ENCODE assay signal across 8 mouse cellular contexts in the genomic region with DNA sequence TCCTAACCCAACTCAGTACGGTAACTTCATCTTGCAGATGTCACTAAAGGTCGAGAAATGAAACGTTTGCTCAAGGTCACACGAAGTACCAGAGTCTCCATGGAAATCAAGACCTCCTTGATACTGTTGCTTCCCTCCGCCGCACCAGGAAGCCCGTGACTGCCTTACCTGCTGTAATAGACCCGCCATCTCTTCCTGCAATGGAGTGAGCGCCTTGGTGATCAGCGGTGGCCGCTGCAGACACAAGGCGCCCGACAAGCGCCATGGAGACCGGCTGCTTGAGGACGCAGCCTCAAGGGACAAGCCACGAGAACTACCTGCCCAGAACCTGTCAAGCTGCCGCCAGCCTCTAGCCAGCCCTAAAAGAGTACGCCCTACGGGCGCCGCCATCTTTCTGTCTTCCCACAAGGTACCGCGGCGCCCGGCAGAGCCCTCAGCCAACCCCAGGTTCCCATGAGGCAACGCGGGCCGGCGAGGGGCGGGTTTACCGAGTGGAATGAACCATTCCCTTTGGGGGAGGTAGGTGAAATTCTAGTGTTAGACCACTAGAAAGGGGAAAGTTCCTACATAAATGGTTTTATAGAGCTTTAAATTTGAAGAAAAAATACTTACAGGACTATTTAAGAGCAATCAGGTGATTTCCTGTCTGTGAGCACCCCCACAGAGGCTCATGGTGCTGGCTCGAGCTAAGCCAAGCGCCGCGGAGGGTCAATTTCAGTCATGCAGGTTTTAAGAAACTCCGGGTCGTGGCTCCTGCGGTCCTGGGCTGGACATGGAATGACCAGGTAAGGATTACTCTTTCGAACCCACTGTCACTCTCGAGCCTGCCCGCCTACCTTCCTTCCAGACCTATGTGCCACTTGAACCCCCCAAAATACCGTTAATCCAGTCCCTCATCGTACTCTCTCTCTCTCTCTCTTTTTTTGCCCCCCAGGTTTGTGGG. TPM values are rescaled to one million over a fixed set of nuclear protein-coding genes. Genes with fewer than 3 reads are reported as not detected.
DNase-seq lines count a peak whose midpoint lies in the region; ATAC-seq and TF ChIP-seq lines count a peak whose summit lies in the region.

A gene (plus strand): TSS at position 481 of the 943 bp plus-strand sequence.
A gene (minus strand): TSS at position 893 of the 943 bp plus-strand sequence.

- in situ Hi-C loops in ES-E14 (cut with MboI; ENCODE audit: low sequenced_read_pairs in 2 of 2, unreplicated experiment in 2 of 2) = loop anchor here in 1 of 2 experiments (10.0 kb wide), 1 partner anchor 112 kb away; a partner anchor contains a TSS

- ATAC-seq in forebrain, embryonic 16.5 days = peak; percentile 99
- ATAC-seq in lung, embryonic 14.5 days (ENCODE audit: insufficient read depth) = peak; percentile 99

- H3K9me3 ChIP-seq in ES-E14 (ENCODE audit: control insufficient read depth, insufficient read depth, low read depth, low read length) = no peaks in the 10 kb centered on the region
- no peaks in the 10 kb centered on the region for H3K9me3 ChIP-seq in forebrain, embryonic 16.5 days (ENCODE audit: control insufficient read depth, low read length)
- no peaks in the 10 kb centered on the region for H3K9me3 ChIP-seq in lung, embryonic 14.5 days (ENCODE audit: low read depth, low read length)

- H3K36me3 ChIP-seq in ES-E14 (ENCODE audit: control insufficient read depth, insufficient read depth, low read length, poor library complexity, severe bottlenecking) = peaks cover 14% of the 10 kb centered on the region
- peaks cover 13% of the 10 kb centered on the region for H3K36me3 ChIP-seq in forebrain, embryonic 16.5 days (ENCODE audit: control insufficient read depth, insufficient read depth)
- peaks cover 33% of the 10 kb centered on the region for H3K36me3 ChIP-seq in lung, embryonic 14.5 days (ENCODE audit: insufficient read depth)
- H3K36me3 ChIP-seq in thymus, adult 2 months (ENCODE audit: control insufficient read depth, insufficient read depth, low read length) = peaks cover 21% of the 10 kb centered on the region

- peak within 1 kb of the TSS; percentile 89 for H3K9ac ChIP-seq in ES-E14 (ENCODE audit: insufficient read depth, low read depth, low read length, poor library complexity, severe bottlenecking)
- H3K9ac ChIP-seq in forebrain, embryonic 16.5 days (replicated peaks; ENCODE audit: low read depth, low read length) = peak within 1 kb of the TSS; percentile 63
- H3K9ac ChIP-seq in lung, embryonic 14.5 days = peak within 1 kb of the TSS; percentile 68

- TF ChIP-seq CTCF in layer of hippocampus, adult 2 months (conservative IDR thresholded peaks at IDR 0.05) = no peak
- TF ChIP-seq CTCF in lung, embryonic 14.5 days (IDR thresholded peaks at IDR 0.05; ENCODE audit: low read depth) = no peak
- no peak for TF ChIP-seq CTCF in olfactory bulb, adult 2 months (IDR thresholded peaks at IDR 0.05; ENCODE audit: insufficient read depth, low read depth, low read length)
- TF ChIP-seq CTCF in thymus, adult 2 months (IDR thresholded peaks at IDR 0.05; ENCODE audit: borderline replicate concordance, control insufficient read depth, extremely low read depth, insufficient read depth, low read length, poor library complexity) = 0 out of 2 replicates have a peak, but pooled peaks have one; percentile 20

- intact Hi-C loops in heart, postnatal 36 days (cut with DNase I) = no loop called here

- H3K27ac ChIP-seq in ES-E14 (ENCODE audit: insufficient read depth, low read depth, low read length, poor library complexity, severe bottlenecking) = no peak within 1 kb of the TSS
- H3K27ac ChIP-seq in forebrain, embryonic 16.5 days (ENCODE audit: low read length) = 0 out of 2 replicates have a peak within 1 kb of the TSS, but pooled peaks have one; percentile 58
- H3K27ac ChIP-seq in layer of hippocampus, adult 2 months = peak within 1 kb of the TSS; percentile 99
- 0 out of 2 replicates have a peak within 1 kb of the TSS, but pooled peaks have one; percentile 37 for H3K27ac ChIP-seq in lung, embryonic 14.5 days (ENCODE audit: low read depth)
- H3K27ac ChIP-seq in olfactory bulb, adult 2 months (ENCODE audit: insufficient read depth, low read depth, low read length) = no peak within 1 kb of the TSS
- peak within 1 kb of the TSS; percentile 20; the same call in 1 of the 2 replicates for H3K27ac ChIP-seq in thymus, adult 2 months (ENCODE audit: control insufficient read depth, insufficient read depth, low read length)

- H3K4me2 ChIP-seq in forebrain, embryonic 16.5 days (ENCODE audit: low read length) = peak within 1 kb of the TSS; percentile 81
- peak within 1 kb of the TSS; percentile 79 for H3K4me2 ChIP-seq in lung, embryonic 14.5 days

- WGBS in forebrain, embryonic 16.5 days = under 1% methylated on average over 44 of the region's 44 CpGs
- under 1% methylated on average over 44 of the region's 44 CpGs for WGBS in lung, embryonic 14.5 days
- under 1% methylated on average over 44 of the region's 44 CpGs for WGBS in olfactory bulb, adult 2 months
- under 1% methylated on average over 44 of the region's 44 CpGs for WGBS in thymus, adult 2 months

- DNase-seq in ES-E14 (ENCODE audit: low read depth, low spot score) = peak; percentile 72
- peak; percentile 84 for DNase-seq in cerebellum, adult 11-12 months
- peak; percentile 84 to 87 for DNase-seq in heart, postnatal 36 days
- peak; percentile 87 to 88 for DNase-seq in layer of hippocampus, adult 2 months (ENCODE audit: low spot score in 2 of 2)
- DNase-seq in lung, embryonic 14.5 days = peak; percentile 94
- DNase-seq in thymus, adult 2 months = peak; percentile 83

- no peaks in the 10 kb centered on the region for H3K27me3 ChIP-seq in forebrain, embryonic 16.5 days (replicated peaks; ENCODE audit: control insufficient read depth, insufficient read depth, low read length)
- H3K27me3 ChIP-seq in lung, embryonic 14.5 days (ENCODE audit: insufficient read depth, low read length) = no peaks in the 10 kb centered on the region
- H3K27me3 ChIP-seq in thymus, adult 2 months (ENCODE audit: control insufficient read depth, insufficient read depth, low read length) = no peaks in the 10 kb centered on the region

- H3K4me3 ChIP-seq in ES-E14 (ENCODE audit: insufficient read depth in 1 of 2, low read depth in 1 of 2, low read length in 2 of 2, poor library complexity in 1 of 2, severe bottlenecking in 1 of 2) = peak within 1 kb of the TSS; percentile 84 to 86
- peak within 1 kb of the TSS; percentile 80 for H3K4me3 ChIP-seq in forebrain, embryonic 16.5 days (replicated peaks; ENCODE audit: low read length)
- peak within 1 kb of the TSS; percentile 85 for H3K4me3 ChIP-seq in layer of hippocampus, adult 2 months
- H3K4me3 ChIP-seq in lung, embryonic 14.5 days (ENCODE audit: low read depth, low read length) = peak within 1 kb of the TSS; percentile 93
- peak within 1 kb of the TSS; percentile 83 for H3K4me3 ChIP-seq in olfactory bulb, adult 2 months (ENCODE audit: insufficient read depth, low read depth, low read length)
- H3K4me3 ChIP-seq in thymus, adult 2 months (ENCODE audit: control insufficient read depth, insufficient read depth, low read length) = peak within 1 kb of the TSS; percentile 83

- TF ChIP-seq POLR2A in olfactory bulb, adult 2 months (IDR thresholded peaks at IDR 0.05; ENCODE audit: insufficient read depth, low read depth, low read length) = peak; percentile 42
- peak; percentile 38; the same call in 1 of the 2 replicates for TF ChIP-seq POLR2A in thymus, adult 2 months (IDR thresholded peaks at IDR 0.05; ENCODE audit: control insufficient read depth, extremely low read depth, insufficient read depth, low read length, poor library complexity)

- H3K4me1 ChIP-seq in ES-E14 (ENCODE audit: control insufficient read depth in 2 of 2, insufficient read depth in 2 of 2, low read length in 2 of 2, poor library complexity in 1 of 2) = no peaks in the 10 kb centered on the region
- peaks cover 11% of the 10 kb centered on the region for H3K4me1 ChIP-seq in forebrain, embryonic 16.5 days (replicated peaks; ENCODE audit: control insufficient read depth, insufficient read depth, low read length)
- peaks cover 4% of the 10 kb centered on the region for H3K4me1 ChIP-seq in lung, embryonic 14.5 days (ENCODE audit: insufficient read depth)
- H3K4me1 ChIP-seq in olfactory bulb, adult 2 months (ENCODE audit: control insufficient read depth, insufficient read depth, low read length) = 0 out of 2 replicates have a peak, but pooled peaks cover 2% of the 10 kb centered on the region
- H3K4me1 ChIP-seq in thymus, adult 2 months (replicated peaks; ENCODE audit: control insufficient read depth, insufficient read depth, low read length) = 0 out of 2 replicates have a peak, but pooled peaks cover 3% of the 10 kb centered on the region

TF ChIP-seq in ES-E14, 5 proteins besides CTCF, POLR2A, EP300 and RAD21:
- TF ChIP-seq HCFC1 (IDR thresholded peaks at IDR 0.05; ENCODE audit: borderline replicate concordance, insufficient read depth, low read length) (peak; percentile 73; the same call in 1 of the 2 replicates), CHD2 (IDR thresholded peaks at IDR 0.05; ENCODE audit: low read depth, low read length) (no peak)

RNA-seq across cellular contexts. Expression of the first gene that starts in this region (rescaled TPM):
- total RNA-seq in ES-E14 (2012; rRNA removed) = 67.5 and 79.8 TPM in 2 replicates
- polyA plus RNA-seq in forebrain, embryonic 16.5 days (2015; fragmentation: Nextera tagmentation; extraction: Ambion mirVana) = 72.7 and 73.7 TPM in 2 replicates
- 10 to 100 TPM; 45.4 to 46.9 TPM for total RNA-seq in heart, postnatal 36 days (2021)
- total RNA-seq in layer of hippocampus, adult 2 months (2021) = 10 to 100 TPM; 42.8 to 46.5 TPM
- polyA plus RNA-seq in lung, embryonic 14.5 days (2014; fragmentation: Nextera tagmentation; extraction: Ambion mirVana) = 74.5 and 77.6 TPM in 2 replicates
- polyA plus RNA-seq in olfactory bulb, adult 2 months (2012; ENCODE audit: insufficient read depth, insufficient read length, low replicate concordance, missing spikeins) = not detected in 2 replicates
- polyA plus RNA-seq in thymus, adult 2 months (2012; rRNA removed) = 60.3 and 73.2 TPM in 2 replicates

RNA-seq across cellular contexts. Expression of the second gene that starts in this region (rescaled TPM):
- total RNA-seq in ES-E14 (2012; rRNA removed) = 28.8 and 34.2 TPM in 2 replicates
- polyA plus RNA-seq in forebrain, embryonic 16.5 days (2015; fragmentation: Nextera tagmentation; extraction: Ambion mirVana) = 51.9 and 52.9 TPM in 2 replicates
- 10 to 100 TPM; 50.3 to 57.4 TPM for total RNA-seq in heart, postnatal 36 days (2021)
- total RNA-seq in layer of hippocampus, adult 2 months (2021) = 10 to 100 TPM; 28.6 to 32.7 TPM
- 67.2 and 68.6 TPM in 2 replicates for polyA plus RNA-seq in lung, embryonic 14.5 days (2014; fragmentation: Nextera tagmentation; extraction: Ambion mirVana)
- polyA plus RNA-seq in olfactory bulb, adult 2 months (2012; ENCODE audit: insufficient read depth, insufficient read length, low replicate concordance, missing spikeins) = not detected in 2 replicates
- polyA plus RNA-seq in thymus, adult 2 months (2012; rRNA removed) = 21.9 and 25.0 TPM in 2 replicates

Comparison
In these comparisons a context has a peak if more than half of its experiments do, and no peak if none do; other contexts are left out.
1. RNA of the first gene that starts in this region (polyA plus RNA-seq): 74.5 to 77.6 TPM in lung, embryonic 14.5 days, 72.7 to 73.7 TPM in forebrain, embryonic 16.5 days and 60.3 to 73.2 TPM in thymus, adult 2 months; not detected in olfactory bulb, adult 2 months; every median in the first group is over 10 times any median in the second.
2. RNA of the second gene that starts in this region (polyA plus RNA-seq): 67.2 to 68.6 TPM in lung, embryonic 14.5 days, 51.9 to 52.9 TPM in forebrain, embryonic 16.5 days and 21.9 to 25.0 TPM in thymus, adult 2 months; not detected in olfactory bulb, adult 2 months; every median in the first group is over 10 times any median in the second.
3. H3K27ac ChIP-seq: peak in forebrain, embryonic 16.5 days (single experiment), layer of hippocampus, adult 2 months (single experiment), lung, embryonic 14.5 days (single experiment) and thymus, adult 2 months (single experiment); none in ES-E14 (single experiment) and olfactory bulb, adult 2 months (single experiment).
4. Peak in every context shown above with its lines, with median percentiles within 50 percentile points of each other: DNase-seq, H3K4me3 ChIP-seq and H3K9ac ChIP-seq.